Mouse (Mus musculus): ENCODE results near the gene Gm10799. TPM values are rescaled to one million over a fixed set of nuclear protein-coding genes. Genes with fewer than 3 reads are reported as not detected.

Gene Gm10799
- polyA plus RNA-seq, 1 experiment from 2014 or later = not detected

DNA sequence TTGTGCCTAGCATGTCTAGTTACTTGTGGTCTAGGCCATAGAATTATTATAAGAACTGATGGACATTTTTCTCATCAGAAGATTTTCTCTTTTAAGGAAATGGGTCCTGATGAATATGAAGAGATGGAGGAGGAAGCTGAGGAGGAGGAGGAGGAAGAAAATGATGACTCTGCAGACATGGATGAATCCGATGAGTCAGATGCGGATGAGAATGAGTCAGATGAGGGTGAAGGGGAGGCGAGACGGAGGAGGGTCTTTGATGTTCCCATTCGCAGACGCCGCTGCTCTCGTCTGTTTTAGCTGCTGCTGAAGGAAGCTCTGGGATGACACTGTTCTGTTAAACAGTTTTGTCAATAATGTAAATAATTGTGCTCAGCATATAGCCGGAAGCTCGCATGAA, 8.6 kb downstream of the Gm10799 start:
- no peak overlapping the region for H3K9ac ChIP-seq (replicated peaks; ENCODE audit: low read length)
- H3K27ac ChIP-seq (replicated peaks; ENCODE audit: low read depth, low read length) = no peak overlapping the region
- peaks cover 44% of the 10 kb centered on the region for H3K36me3 ChIP-seq (ENCODE audit: control insufficient read depth, insufficient read depth, low read length)
- H3K4me3 ChIP-seq (replicated peaks; ENCODE audit: low read depth, low read length) = no peak overlapping the region
- DNase-seq (no peak), ATAC-seq (ENCODE audit: low FRiP score, low TSS enrichment) (no peak)
- no peaks in the 10 kb centered on the region for H3K4me1 ChIP-seq (ENCODE audit: control insufficient read depth, insufficient read depth, low read length)
- WGBS = 90% methylated on average over 10 of the region's 10 CpGs
- H3K27me3 ChIP-seq (ENCODE audit: control insufficient read depth, insufficient read depth, low read length) = no peaks in the 10 kb centered on the region
- H3K9me3 ChIP-seq (ENCODE audit: control insufficient read depth, low read length) = no peaks in the 10 kb centered on the region
- no peak overlapping the region for H3K4me2 ChIP-seq (ENCODE audit: low read length)

DNA sequence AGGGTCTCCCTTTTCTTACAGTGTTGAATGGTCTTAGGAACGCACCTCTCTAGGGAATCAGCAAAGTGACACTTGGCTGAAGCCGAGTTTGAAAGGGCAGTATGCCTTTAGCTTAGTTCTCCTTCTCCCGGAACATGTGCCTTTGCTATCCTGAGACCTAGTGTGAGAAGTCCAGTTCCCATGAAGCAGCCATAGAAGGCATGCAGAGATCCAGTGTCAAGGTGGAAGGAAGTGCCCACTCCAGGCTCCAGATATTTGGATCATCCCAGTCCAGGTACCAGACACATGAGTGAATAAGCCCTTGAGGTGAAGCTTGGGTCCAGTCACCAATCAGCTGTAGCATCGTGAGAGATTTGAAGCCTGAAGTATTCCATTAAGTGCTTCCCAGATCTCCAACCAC, 9.4 kb downstream of the Gm10799 start:
- H3K36me3 ChIP-seq (ENCODE audit: control insufficient read depth, insufficient read depth, low read length) = peaks cover 52% of the 10 kb centered on the region
- H3K9me3 ChIP-seq (ENCODE audit: control insufficient read depth, low read length) = no peaks in the 10 kb centered on the region
- DNase-seq (no peak), ATAC-seq (ENCODE audit: low FRiP score, low TSS enrichment) (no peak)
- H3K27me3 ChIP-seq (ENCODE audit: control insufficient read depth, insufficient read depth, low read length) = no peaks in the 10 kb centered on the region
- no peak overlapping the region for H3K27ac ChIP-seq (replicated peaks; ENCODE audit: low read depth, low read length)
- no peak overlapping the region for H3K9ac ChIP-seq (replicated peaks; ENCODE audit: low read length)
- WGBS = 94% methylated on average over 4 of the region's 4 CpGs
- no peaks in the 10 kb centered on the region for H3K4me1 ChIP-seq (ENCODE audit: control insufficient read depth, insufficient read depth, low read length)
- no peak overlapping the region for H3K4me2 ChIP-seq (ENCODE audit: low read length)
- no peak overlapping the region for H3K4me3 ChIP-seq (replicated peaks; ENCODE audit: low read depth, low read length)

DNA sequence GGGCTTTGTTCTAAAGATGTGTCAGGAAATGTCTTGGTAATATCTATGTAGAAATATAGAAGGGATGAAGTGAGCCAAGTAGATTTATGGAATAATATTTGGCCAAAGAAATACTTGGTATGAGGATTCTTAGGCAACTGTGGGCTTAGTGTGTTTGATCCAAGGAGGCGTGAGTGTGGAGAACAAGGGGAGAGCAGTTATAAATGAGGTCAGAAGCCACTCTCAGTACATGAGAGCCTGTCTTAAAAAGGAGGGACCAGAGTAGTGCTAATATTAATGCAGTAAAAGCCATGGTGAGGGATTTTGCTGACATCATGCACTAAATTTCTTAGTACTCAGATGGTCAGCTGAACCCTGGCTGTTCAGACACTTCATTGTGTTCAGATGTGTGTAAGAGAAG, 10.0 kb downstream of the Gm10799 start:
- H3K4me3 ChIP-seq (replicated peaks; ENCODE audit: low read depth, low read length) = no peak overlapping the region
- 95% methylated on average over 1 of the region's 1 CpGs for WGBS
- H3K27ac ChIP-seq (replicated peaks; ENCODE audit: low read depth, low read length) = no peak overlapping the region
- no peak for ATAC-seq (ENCODE audit: low FRiP score, low TSS enrichment)
- no peaks in the 10 kb centered on the region for H3K27me3 ChIP-seq (ENCODE audit: control insufficient read depth, insufficient read depth, low read length)
- no peak for DNase-seq
- H3K4me1 ChIP-seq (ENCODE audit: control insufficient read depth, insufficient read depth, low read length) = no peaks in the 10 kb centered on the region
- no peak overlapping the region for H3K4me2 ChIP-seq (ENCODE audit: low read length)
- no peaks in the 10 kb centered on the region for H3K9me3 ChIP-seq (ENCODE audit: control insufficient read depth, low read length)
- no peak overlapping the region for H3K9ac ChIP-seq (replicated peaks; ENCODE audit: low read length)
- H3K36me3 ChIP-seq (ENCODE audit: control insufficient read depth, insufficient read depth, low read length) = peaks cover 57% of the 10 kb centered on the region

DNA sequence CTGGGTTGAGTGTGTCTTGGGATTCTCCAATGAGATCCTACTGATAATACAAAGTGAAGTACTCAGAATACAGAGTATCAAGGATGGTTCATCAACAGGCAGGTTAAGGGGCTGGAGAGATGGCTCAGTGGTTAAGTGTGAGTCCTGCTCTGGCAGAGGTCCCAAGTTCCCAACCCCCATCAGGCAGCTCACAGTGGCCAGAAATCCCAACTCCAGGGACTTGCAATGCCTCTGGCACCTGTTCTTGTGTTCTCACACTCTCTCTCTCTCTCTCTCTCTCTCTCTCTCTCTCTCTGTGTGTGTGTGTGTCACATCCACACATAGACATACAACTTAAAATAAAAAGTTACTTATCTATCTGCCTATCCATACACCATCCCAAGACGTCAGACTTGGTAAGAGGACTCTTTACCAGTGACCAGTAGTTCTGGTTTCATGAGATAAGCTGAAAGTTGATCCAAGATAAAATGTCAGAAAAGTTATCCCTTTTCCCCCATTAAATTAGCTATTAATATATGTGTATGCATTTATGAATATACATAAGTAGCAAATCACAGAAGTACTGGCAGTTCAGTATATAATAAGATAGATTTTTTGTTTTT, 23.8 kb downstream of the Gm10799 start:
- Histone ChIP-seq H3K9me3 (ENCODE audit: control insufficient read depth, low read length) (no peaks in the 10 kb centered on the region), H3K36me3 (ENCODE audit: control insufficient read depth, insufficient read depth, low read length) (peaks cover 53% of the 10 kb centered on the region), H3K4me2 (ENCODE audit: low read length) (no peak overlapping the region), H3K4me1 (ENCODE audit: control insufficient read depth, insufficient read depth, low read length) (no peaks in the 10 kb centered on the region), H3K9ac (replicated peaks; ENCODE audit: low read length) (no peak overlapping the region), H3K4me3 (replicated peaks; ENCODE audit: low read depth, low read length) (no peak overlapping the region), H3K27ac (replicated peaks; ENCODE audit: low read depth, low read length) (no peak overlapping the region), H3K27me3 (ENCODE audit: control insufficient read depth, insufficient read depth, low read length) (no peaks in the 10 kb centered on the region)
- no peak for ATAC-seq (ENCODE audit: low FRiP score, low TSS enrichment)
- WGBS = 91% methylated on average over 1 of the region's 1 CpGs
- DNase-seq = no peak

DNA sequence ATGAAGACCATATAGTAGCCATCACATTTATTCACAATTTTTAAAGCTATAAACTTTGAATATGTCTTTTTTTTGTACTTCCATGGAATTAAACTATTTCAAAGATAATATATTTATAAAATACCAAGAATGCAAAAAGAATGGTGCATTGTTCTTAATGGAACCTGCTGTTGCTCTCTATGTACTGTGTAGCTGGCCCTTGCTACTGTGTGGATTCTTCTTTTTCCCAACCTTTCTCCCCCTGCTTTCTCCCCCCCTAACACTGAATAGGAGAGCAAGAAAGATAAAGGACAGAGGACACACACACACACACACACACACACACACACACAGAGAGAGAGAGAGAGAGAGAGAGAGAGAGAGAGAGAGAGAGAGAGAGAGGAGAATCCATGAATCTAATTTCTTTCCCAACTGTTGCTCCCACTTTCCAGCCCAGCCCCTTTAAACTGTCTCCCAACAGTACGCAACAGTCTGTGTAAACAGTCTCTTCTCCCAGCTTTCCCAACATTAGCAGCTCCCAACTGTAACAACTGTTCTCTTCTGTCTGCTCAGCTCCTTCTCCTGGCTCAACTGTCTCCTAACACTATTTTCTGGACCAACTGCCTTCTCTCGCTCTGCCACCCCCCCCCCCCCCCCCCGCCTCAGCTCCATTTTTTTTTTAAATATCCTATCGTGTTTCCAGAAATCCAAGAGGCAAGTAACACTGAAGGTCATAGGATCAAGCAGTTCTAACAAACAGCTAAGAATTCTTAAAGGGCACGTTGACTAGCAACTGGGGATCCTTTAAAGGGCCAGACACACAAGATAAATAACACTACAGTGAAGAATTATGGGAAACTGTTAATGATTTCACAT, 24.5 kb downstream of the Gm10799 start:
- 68% methylated on average over 5 of the region's 5 CpGs for WGBS
- no peak for DNase-seq

DNA sequence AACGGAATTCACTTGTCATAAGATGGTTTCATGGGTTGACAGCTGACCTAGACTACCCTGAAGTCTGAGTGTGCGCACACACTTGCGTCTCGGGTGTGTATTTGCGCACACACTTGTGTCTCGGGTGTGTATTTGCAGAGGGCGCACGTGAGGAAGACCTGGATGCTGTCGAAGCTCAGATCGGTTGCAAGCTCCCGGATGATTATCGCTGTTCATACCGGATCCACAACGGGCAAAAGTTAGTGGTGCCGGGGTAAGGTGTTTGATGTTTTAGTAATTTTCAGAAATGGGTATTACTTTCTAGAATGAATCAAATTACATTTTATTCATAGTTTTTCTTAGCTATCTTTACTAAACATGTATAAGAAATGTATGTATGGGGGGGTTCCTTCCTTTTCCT, 25.6 kb downstream of the Gm10799 start:
- Histone ChIP-seq H3K27me3 (ENCODE audit: control insufficient read depth, insufficient read depth, low read length) (no peaks in the 10 kb centered on the region), H3K36me3 (ENCODE audit: control insufficient read depth, insufficient read depth, low read length) (peaks cover 50% of the 10 kb centered on the region), H3K9me3 (ENCODE audit: control insufficient read depth, low read length) (no peaks in the 10 kb centered on the region), H3K27ac (replicated peaks; ENCODE audit: low read depth, low read length) (no peak overlapping the region), H3K9ac (replicated peaks; ENCODE audit: low read length) (no peak overlapping the region), H3K4me3 (replicated peaks; ENCODE audit: low read depth, low read length) (no peak overlapping the region), H3K4me1 (ENCODE audit: control insufficient read depth, insufficient read depth, low read length) (no peaks in the 10 kb centered on the region), H3K4me2 (ENCODE audit: low read length) (no peak overlapping the region)
- DNase-seq = no peak
- 97% methylated on average over 15 of the region's 15 CpGs for WGBS
- no peak for ATAC-seq (ENCODE audit: low FRiP score, low TSS enrichment)

More for the DNA sequence above, 24.5 kb downstream of the Gm10799 start:
- no peaks in the 10 kb centered on the region for H3K4me1 ChIP-seq (ENCODE audit: control insufficient read depth, insufficient read depth, low read length)
- no peak overlapping the region for H3K9ac ChIP-seq (replicated peaks; ENCODE audit: low read length)
- H3K4me3 ChIP-seq (replicated peaks; ENCODE audit: low read depth, low read length) = no peak overlapping the region
- no peaks in the 10 kb centered on the region for H3K9me3 ChIP-seq (ENCODE audit: control insufficient read depth, low read length)
- H3K27me3 ChIP-seq (ENCODE audit: control insufficient read depth, insufficient read depth, low read length) = no peaks in the 10 kb centered on the region
- no peak overlapping the region for H3K4me2 ChIP-seq (ENCODE audit: low read length)
- H3K36me3 ChIP-seq (ENCODE audit: control insufficient read depth, insufficient read depth, low read length) = peaks cover 55% of the 10 kb centered on the region
- ATAC-seq (ENCODE audit: low FRiP score, low TSS enrichment) = no peak
- H3K27ac ChIP-seq (replicated peaks; ENCODE audit: low read depth, low read length) = no peak overlapping the region

DNA sequence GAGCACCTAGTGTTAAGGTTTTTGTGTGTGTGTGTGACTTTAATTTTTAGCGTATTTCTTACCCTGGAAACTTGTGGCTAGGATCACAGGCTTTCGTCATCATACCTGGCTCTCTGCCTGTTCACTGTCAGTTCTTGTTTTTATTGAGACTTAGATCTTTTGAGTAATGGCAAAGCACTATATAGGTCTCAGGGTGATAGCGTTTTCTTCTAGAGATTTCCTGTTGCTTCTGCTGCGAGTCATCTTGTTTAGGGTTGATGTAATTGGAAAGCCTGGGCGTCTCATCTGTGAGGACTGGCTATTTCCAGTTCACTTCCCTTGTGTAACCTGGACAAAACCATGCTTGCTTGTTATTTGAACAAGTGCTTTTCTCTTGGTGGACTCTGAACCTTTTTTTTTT, 26.7 kb downstream of the Gm10799 start:
- Histone ChIP-seq H3K36me3 (ENCODE audit: control insufficient read depth, insufficient read depth, low read length) (peaks cover 55% of the 10 kb centered on the region), H3K4me3 (replicated peaks; ENCODE audit: low read depth, low read length) (no peak overlapping the region), H3K4me2 (ENCODE audit: low read length) (no peak overlapping the region), H3K27me3 (ENCODE audit: control insufficient read depth, insufficient read depth, low read length) (no peaks in the 10 kb centered on the region), H3K27ac (replicated peaks; ENCODE audit: low read depth, low read length) (no peak overlapping the region), H3K9me3 (ENCODE audit: control insufficient read depth, low read length) (no peaks in the 10 kb centered on the region), H3K4me1 (ENCODE audit: control insufficient read depth, insufficient read depth, low read length) (no peaks in the 10 kb centered on the region), H3K9ac (replicated peaks; ENCODE audit: low read length) (no peak overlapping the region)
- WGBS = 89% methylated on average over 5 of the region's 5 CpGs
- DNase-seq (no peak), ATAC-seq (ENCODE audit: low FRiP score, low TSS enrichment) (no peak)

DNA sequence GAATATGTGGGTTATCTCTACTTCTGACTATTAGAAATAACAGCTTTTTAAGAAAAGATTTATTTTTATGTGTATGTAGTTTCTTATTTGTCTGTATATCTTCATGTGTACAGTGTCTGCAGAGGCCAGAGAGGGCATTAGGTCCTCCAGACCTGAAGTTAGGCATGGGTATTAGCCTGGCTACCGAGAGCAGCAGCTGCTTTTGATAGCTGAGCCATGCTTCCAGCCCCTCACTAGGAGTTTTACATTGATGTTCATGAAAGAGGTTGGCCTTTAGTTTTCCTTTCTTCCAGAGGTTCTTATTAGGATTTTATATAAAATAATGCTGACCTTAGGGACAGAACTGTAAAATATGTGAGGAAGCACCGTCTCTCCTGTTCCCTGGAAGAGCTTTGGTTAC, 30.1 kb downstream of the Gm10799 start:
- 48% methylated on average over 2 of the region's 2 CpGs for WGBS
- Histone ChIP-seq H3K4me3 (replicated peaks; ENCODE audit: low read depth, low read length) (no peak overlapping the region), H3K27ac (replicated peaks; ENCODE audit: low read depth, low read length) (no peak overlapping the region), H3K27me3 (ENCODE audit: control insufficient read depth, insufficient read depth, low read length) (no peaks in the 10 kb centered on the region), H3K36me3 (ENCODE audit: control insufficient read depth, insufficient read depth, low read length) (peaks cover 67% of the 10 kb centered on the region), H3K9ac (replicated peaks; ENCODE audit: low read length) (no peak overlapping the region), H3K4me2 (ENCODE audit: low read length) (no peak overlapping the region), H3K9me3 (ENCODE audit: control insufficient read depth, low read length) (no peaks in the 10 kb centered on the region), H3K4me1 (ENCODE audit: control insufficient read depth, insufficient read depth, low read length) (no peaks in the 10 kb centered on the region)
- DNase-seq (no peak), ATAC-seq (ENCODE audit: low FRiP score, low TSS enrichment) (no peak)

DNA sequence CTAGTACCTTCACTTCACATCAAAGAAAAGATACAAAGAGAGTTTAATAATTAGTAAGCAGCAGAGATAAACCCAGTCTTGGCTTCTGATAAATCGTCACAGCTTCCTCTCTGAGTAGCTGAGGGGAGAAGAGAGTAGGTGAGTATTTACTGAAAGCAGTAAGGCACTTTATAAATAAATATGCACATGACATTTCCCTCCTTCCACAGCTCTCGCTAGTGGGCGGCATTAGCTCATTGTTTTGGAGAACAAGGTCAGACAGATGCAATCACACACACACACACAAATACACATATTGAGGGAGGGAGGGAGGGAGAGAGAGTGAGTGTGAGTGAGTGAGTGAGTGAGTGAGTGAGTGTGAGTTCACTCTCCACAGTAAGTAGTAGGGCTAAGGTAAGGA, 32.0 kb downstream of the Gm10799 start:
- H3K9ac ChIP-seq (replicated peaks; ENCODE audit: low read length) = no peak overlapping the region
- peaks cover 64% of the 10 kb centered on the region for H3K36me3 ChIP-seq (ENCODE audit: control insufficient read depth, insufficient read depth, low read length)
- no peaks in the 10 kb centered on the region for H3K27me3 ChIP-seq (ENCODE audit: control insufficient read depth, insufficient read depth, low read length)
- H3K4me3 ChIP-seq (replicated peaks; ENCODE audit: low read depth, low read length) = no peak overlapping the region
- H3K9me3 ChIP-seq (ENCODE audit: control insufficient read depth, low read length) = no peaks in the 10 kb centered on the region
- DNase-seq (no peak), ATAC-seq (ENCODE audit: low FRiP score, low TSS enrichment) (no peak)
- no peak overlapping the region for H3K4me2 ChIP-seq (ENCODE audit: low read length)
- H3K27ac ChIP-seq (replicated peaks; ENCODE audit: low read depth, low read length) = no peak overlapping the region
- H3K4me1 ChIP-seq (ENCODE audit: control insufficient read depth, insufficient read depth, low read length) = no peaks in the 10 kb centered on the region
- 80% methylated on average over 3 of the region's 3 CpGs for WGBS

All from midbrain, embryonic 14.5 days (tissue).